Mouse (Mus musculus) NIH3T3 (cell line): ENCODE results near the gene Ociad1.

Source experiments
- DNase-seq: peaks from one replicate; pipeline ENCODE4 v3.0.0-alpha.2; 2012; ENCODE audit warnings: low read depth

The Ociad1 gene

GRCm38 (mm10) chr5:73292502-73293457, at the start of gene Ociad1:
TSS of gene Ociad1 (plus strand) at chr5:73292784.
- DNase-seq: peak; percentile 98

- no peak for DNase-seq
Measured at GRCm38 (mm10) chr5:73244403-73244802, 48.2 kb upstream of the Ociad1 start.

GRCm38 (mm10) chr5:73246414-73246813, 46.2 kb upstream of the Ociad1 start:
- no peak for DNase-seq

- DNase-seq: no peak
Measured at GRCm38 (mm10) chr5:73248211-73248610, 44.4 kb upstream of the Ociad1 start.

- peak; percentile 54 for DNase-seq
Measured at GRCm38 (mm10) chr5:73249341-73249740, 43.2 kb upstream of the Ociad1 start.

- DNase-seq: no peak
Measured at GRCm38 (mm10) chr5:73252739-73253138, 39.8 kb upstream of the Ociad1 start.

GRCm38 (mm10) chr5:73254660-73255059, 37.9 kb upstream of the Ociad1 start:
- DNase-seq: peak; percentile 48

- peak; percentile 77 for DNase-seq
Measured at GRCm38 (mm10) chr5:73255321-73256251, 37.0 kb upstream of the Ociad1 start.

- DNase-seq: peak; percentile 99
Measured at GRCm38 (mm10) chr5:73256352-73257065, 36.1 kb upstream of the Ociad1 start, which contains the start of gene Fryl. TSS of gene Fryl (minus strand) at chr5:73256619.

GRCm38 (mm10) chr5:73257096-73257495, 35.5 kb upstream of the Ociad1 start:
- no peak for DNase-seq

GRCm38 (mm10) chr5:73257723-73258122, 34.9 kb upstream of the Ociad1 start:
- no peak for DNase-seq

- no peak for DNase-seq
Measured at GRCm38 (mm10) chr5:73264122-73264521, 28.5 kb upstream of the Ociad1 start.

- DNase-seq: peak; percentile 34
Measured at GRCm38 (mm10) chr5:73265460-73265859, 27.1 kb upstream of the Ociad1 start.

GRCm38 (mm10) chr5:73268636-73269213, 23.9 kb upstream of the Ociad1 start:
- no peak for DNase-seq

GRCm38 (mm10) chr5:73270612-73271011, 22.0 kb upstream of the Ociad1 start:
- DNase-seq: no peak

GRCm38 (mm10) chr5:73273171-73273570, 19.4 kb upstream of the Ociad1 start:
- DNase-seq: no peak

- DNase-seq: no peak
Measured at GRCm38 (mm10) chr5:73274941-73275340, 17.6 kb upstream of the Ociad1 start.

GRCm38 (mm10) chr5:73279190-73279589, 13.4 kb upstream of the Ociad1 start:
- DNase-seq: no peak

- DNase-seq: peak; percentile 61
Measured at GRCm38 (mm10) chr5:73279732-73280566, 12.6 kb upstream of the Ociad1 start.

GRCm38 (mm10) chr5:73280567-73280850, 12.1 kb upstream of the Ociad1 start:
- DNase-seq: no peak

- DNase-seq: no peak
Measured at GRCm38 (mm10) chr5:73284046-73284445, 8.5 kb upstream of the Ociad1 start.
